Mouse (Mus musculus) left cerebral cortex, postnatal 14 days (tissue): ENCODE data around the gene Nr2f2. TPM values are rescaled to one million over a fixed set of nuclear protein-coding genes. Genes with fewer than 3 reads are reported as not detected.

Source experiments
- DNase-seq, 2 experiments: peaks; one replicate each; pipeline ENCODE4 v3.0.0; 2021 to 2022; ENCODE audit warnings: low spot score in 2 of 2, mixed read lengths in 1 of 2
- intact Hi-C: fragments of 180-260 bp; cut with DNase I; formaldehyde crosslinking; loops from one replicate; pipeline ENCODE4 v1.15.1; 2025
- total RNA-seq, 2 experiments: library from RNA; stranded (reverse); gene quantifications; 2 replicates each; pipeline ENCODE4 v1.2.3; 2021

Nr2f2 gene
- total RNA-seq, 2 experiments from 2014 or later = 36.7 to 46.6 TPM

GRCm38 (mm10) chr7:70339998-70340630 is 26.4 kb downstream of the Nr2f2 start:
- intact Hi-C loops = loop anchor here (5.0 kb wide), 1 partner anchor 1363 kb away; no protein-coding TSS in a partner anchor
- no peak for DNase-seq

GRCm38 (mm10) chr7:70338265-70338640 is 28.3 kb downstream of the Nr2f2 start:
- intact Hi-C loops = loop anchor here (5.0 kb wide), 1 partner anchor 1361 kb away; no protein-coding TSS in a partner anchor
- no peak for DNase-seq

GRCm38 (mm10) chr7:70337581-70338264 is 28.8 kb downstream of the Nr2f2 start:
- intact Hi-C loops = loop anchor here (5.0 kb wide), 1 partner anchor 1360 kb away; no protein-coding TSS in a partner anchor
- no peak for DNase-seq

- no peak for DNase-seq
Observed at GRCm38 (mm10) chr7:70336571-70337240, 29.8 kb downstream of the Nr2f2 start.

GRCm38 (mm10) chr7:70336126-70336525 is 30.4 kb downstream of the Nr2f2 start:
- intact Hi-C loops = loop anchor here (5.0 kb wide), 1 partner anchor 1359 kb away; no protein-coding TSS in a partner anchor

More at GRCm38 (mm10) chr7:70336571-70337240, 29.8 kb downstream of the Nr2f2 start:
- intact Hi-C loops = loop anchor here (5.0 kb wide), 1 partner anchor 1359 kb away; no protein-coding TSS in a partner anchor

GRCm38 (mm10) chr7:70335411-70335810 is 31.1 kb downstream of the Nr2f2 start:
- DNase-seq = no peak
- intact Hi-C loops = loop anchor here (2.0 to 5.0 kb wide), 2 partner anchors 843 to 1358 kb away; no protein-coding TSS in a partner anchor

More at GRCm38 (mm10) chr7:70336126-70336525, 30.4 kb downstream of the Nr2f2 start:
- DNase-seq = no peak

GRCm38 (mm10) chr7:70334836-70335235 is 31.7 kb downstream of the Nr2f2 start:
- DNase-seq = peak; percentile 82 to 88
- intact Hi-C loops = loop anchor here (2.0 to 5.0 kb wide), 3 partner anchors 523 to 1358 kb away; no protein-coding TSS in a partner anchor

GRCm38 (mm10) chr7:70333851-70334250 is 32.7 kb downstream of the Nr2f2 start:
- no peak for DNase-seq
- intact Hi-C loops = loop anchor here (2.0 to 5.0 kb wide), 2 partner anchors 522 to 841 kb away; no protein-coding TSS in a partner anchor

GRCm38 (mm10) chr7:70332926-70333664 is 33.4 kb downstream of the Nr2f2 start:
- no peak for DNase-seq
- intact Hi-C loops = loop anchor here (5.0 kb wide), 1 partner anchor 521 kb away; no protein-coding TSS in a partner anchor

- DNase-seq = no peak
- intact Hi-C loops = loop anchor here (5.0 kb wide), 1 partner anchor 520 kb away; no protein-coding TSS in a partner anchor
Observed at GRCm38 (mm10) chr7:70332064-70332850, 34.3 kb downstream of the Nr2f2 start.

- intact Hi-C loops = loop anchor here (5.0 kb wide), 1 partner anchor 519 kb away; no protein-coding TSS in a partner anchor
- no peak for DNase-seq
Observed at GRCm38 (mm10) chr7:70331243-70332063, 35.1 kb downstream of the Nr2f2 start.

- intact Hi-C loops = loop anchor here (5.0 kb wide), 1 partner anchor 519 kb away; no protein-coding TSS in a partner anchor
- no peak for DNase-seq
Observed at GRCm38 (mm10) chr7:70330761-70331242, 35.7 kb downstream of the Nr2f2 start.

GRCm38 (mm10) chr7:70330207-70330562 is 36.4 kb downstream of the Nr2f2 start:
- no peak for DNase-seq
- intact Hi-C loops = loop anchor here (5.0 kb wide), 1 partner anchor 518 kb away; no protein-coding TSS in a partner anchor

- no peak for DNase-seq
- intact Hi-C loops = loop anchor here (5.0 kb wide), 3 partner anchors 42 to 517 kb away; no protein-coding TSS in a partner anchor
Observed at GRCm38 (mm10) chr7:70329521-70330206, 36.9 kb downstream of the Nr2f2 start.

GRCm38 (mm10) chr7:70329037-70329516 is 37.5 kb downstream of the Nr2f2 start:
- no peak for DNase-seq
- intact Hi-C loops = loop anchor here (5.0 kb wide), 2 partner anchors 42 to 157 kb away; no protein-coding TSS in a partner anchor
